Mouse (Mus musculus): ENCODE measurements around the gene Sec63.
A peak's percentile ranks its signal among the peaks of the same experiment; 100 is the strongest.

DNA sequence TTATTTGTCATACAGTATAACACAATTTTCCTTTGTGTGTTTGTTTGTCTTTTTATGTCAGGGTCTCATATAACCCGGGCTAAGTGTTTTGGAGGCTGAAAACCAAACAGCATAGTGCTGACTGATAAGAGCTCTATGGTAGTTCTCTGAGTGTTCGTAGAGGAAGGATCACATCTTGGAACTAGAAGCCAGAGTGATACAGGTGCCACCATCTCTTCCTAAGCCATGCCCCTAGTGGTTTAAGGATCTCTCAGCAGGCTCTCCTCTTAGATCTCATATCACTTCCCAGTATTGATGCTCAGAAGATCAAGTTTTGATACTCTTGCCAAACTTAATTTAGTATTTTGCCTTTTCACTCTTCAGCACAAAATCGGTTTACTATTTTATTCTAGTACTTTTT, 14.2 kb downstream of the Sec63 start:
- TF ChIP-seq CTCF (IDR thresholded peaks at IDR 0.05) (peak; percentile 26; the same call in 1 of the 2 replicates), POLR2A (IDR thresholded peaks at IDR 0.05; ENCODE audit: insufficient read depth, low read depth, low read length) (no peak)
